Mouse (Mus musculus): ENCODE results near the gene Hspa8. TPM values are rescaled to one million over a fixed set of nuclear protein-coding genes. Genes with fewer than 3 reads are reported as not detected.

The Hspa8 gene
- 1,252 TPM for polyA plus RNA-seq (2021)

- ATAC-seq, result peak; percentile 94
- CTCF ChIA-PET, result no interaction called here
- in situ Hi-C loops (cut with MboI; ENCODE audit: low pct_unique_long_range_greater_than_20kb), result loop anchor here (5.0 kb wide), 1 partner anchor 44 kb away; no protein-coding TSS in a partner anchor
- POLR2A ChIA-PET, result no interaction called here
- H3K27me3 ChIP-seq, result no peaks in the 10 kb centered on the region
- no peak for TF ChIP-seq CTCF (IDR thresholded peaks at IDR 0.05)
- DNase-seq (ENCODE audit: low read depth, low spot score), result peak; percentile 92
Observed at GRCm38 (mm10) chr9:40800675-40801612, at the start of gene Hspa8. Gene Hspa8, plus strand, starts transcription at chr9:40800984.

GRCm38 (mm10) chr9:40751749-40752148 lies 49.0 kb upstream of the Hspa8 start:
- peak; percentile 23 for TF ChIP-seq CTCF (IDR thresholded peaks at IDR 0.05)
- CTCF ChIA-PET, result interaction anchor here (1.9 to 5.5 kb wide), 4 partner anchors 115 to 134 kb away, joined by 9 to 45 read pairs (median 36); no protein-coding TSS in a partner anchor
- DNase-seq (ENCODE audit: low read depth, low spot score) (no peak), ATAC-seq (no peak)
- in situ Hi-C loops (cut with MboI; ENCODE audit: low pct_unique_long_range_greater_than_20kb), result loop anchor here (5.0 to 10.0 kb wide), 2 partner anchors 124 to 233 kb away; no protein-coding TSS in a partner anchor
- POLR2A ChIA-PET, result no interaction called here
- H3K27me3 ChIP-seq, result no peaks in the 10 kb centered on the region

GRCm38 (mm10) chr9:40756401-40756800 lies 44.4 kb upstream of the Hspa8 start:
- ATAC-seq (no peak), DNase-seq (ENCODE audit: low read depth, low spot score) (no peak)
- no peaks in the 10 kb centered on the region for H3K27me3 ChIP-seq
- TF ChIP-seq CTCF (IDR thresholded peaks at IDR 0.05), result peak; percentile 73
- ChIA-PET POLR2A (no interaction called here), CTCF (interaction anchor here (0.7 to 2.8 kb wide), 20 partner anchors 9 to 233 kb away, joined by 3 to 30 read pairs (median 4); no protein-coding TSS in a partner anchor)
- in situ Hi-C loops (cut with MboI; ENCODE audit: low pct_unique_long_range_greater_than_20kb), result loop anchor here (5.0 to 10.0 kb wide), 2 partner anchors 46 to 228 kb away; partner anchors contain the start of gene Hspa8

DNA sequence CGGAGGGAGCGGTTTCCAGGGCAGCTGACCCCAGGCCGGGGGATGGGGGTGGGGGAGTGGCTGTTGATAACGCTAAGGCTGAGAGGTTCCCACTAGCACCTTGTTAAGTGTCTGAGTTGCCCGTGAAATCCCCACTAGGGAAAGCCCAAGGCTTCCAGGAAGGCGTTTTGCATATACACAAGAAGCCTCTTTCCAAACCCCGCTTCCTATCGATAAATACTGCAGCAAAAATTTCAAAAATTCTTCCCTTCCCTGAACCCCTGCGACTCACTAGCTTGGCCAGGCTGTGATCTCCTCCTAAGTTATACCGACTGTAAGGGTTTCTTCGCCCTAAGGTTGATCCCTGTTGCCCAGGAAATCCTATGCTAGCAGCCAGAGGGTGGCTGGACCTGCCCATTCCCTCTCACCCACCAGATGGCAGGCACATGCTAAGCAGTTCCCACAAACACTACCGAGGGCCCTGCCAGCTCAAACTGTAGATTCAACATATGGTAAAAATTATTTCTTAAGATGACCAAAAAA lies 43.6 kb upstream of the Hspa8 start:
- in situ Hi-C loops (cut with MboI; ENCODE audit: low pct_unique_long_range_greater_than_20kb), result loop anchor here (5.0 to 10.0 kb wide), 2 partner anchors 45 to 228 kb away; partner anchors contain the start of gene Hspa8
- H3K27me3 ChIP-seq, result no peaks in the 10 kb centered on the region
- ChIA-PET CTCF (interaction anchor here (0.7 to 2.8 kb wide), 22 partner anchors 9 to 232 kb away, joined by 3 to 30 read pairs (median 4); no protein-coding TSS in a partner anchor), POLR2A (interaction anchor here (0.6 to 0.7 kb wide), 2 partner anchors 39 to 119 kb away, joined by 3 read pairs; no protein-coding TSS in a partner anchor)
- TF ChIP-seq CTCF (IDR thresholded peaks at IDR 0.05), result no peak
- no peak for DNase-seq (ENCODE audit: low read depth, low spot score)
- peak; percentile 68 for ATAC-seq

DNA sequence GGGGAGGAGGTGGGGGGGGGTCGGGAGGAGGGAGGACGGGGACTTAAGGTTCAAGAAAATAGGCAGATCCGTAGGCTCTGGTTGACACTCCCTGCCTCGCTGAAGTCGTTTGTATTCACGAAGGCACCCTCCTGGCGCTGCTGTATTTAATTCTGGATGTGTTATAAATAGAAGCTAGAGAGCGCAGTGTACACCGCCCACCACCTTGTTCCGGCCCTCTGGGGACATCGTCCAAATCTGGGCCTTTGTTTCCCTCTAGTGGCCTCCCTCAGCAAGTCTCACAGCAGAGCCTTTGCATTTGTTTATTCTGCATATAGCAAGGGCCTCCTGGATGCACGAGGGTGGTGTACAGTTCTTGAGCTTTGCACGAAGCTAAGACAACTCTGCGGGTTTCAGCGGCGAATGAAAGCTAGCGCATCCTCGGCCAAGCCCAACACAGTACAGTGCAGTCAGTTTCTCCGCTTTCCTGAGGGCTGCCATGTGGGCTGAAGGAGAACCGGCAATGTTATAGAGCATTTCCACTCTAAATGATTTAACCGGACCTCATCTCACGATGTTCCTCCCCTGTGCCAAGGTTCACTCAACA lies 43.0 kb upstream of the Hspa8 start:
- no peak for DNase-seq (ENCODE audit: low read depth, low spot score)
- H3K27me3 ChIP-seq, result no peaks in the 10 kb centered on the region
- peak; percentile 74 for TF ChIP-seq CTCF (IDR thresholded peaks at IDR 0.05)
- in situ Hi-C loops (cut with MboI; ENCODE audit: low pct_unique_long_range_greater_than_20kb), result loop anchor here (5.0 to 10.0 kb wide), 2 partner anchors 45 to 227 kb away; partner anchors contain the start of gene Hspa8
- ChIA-PET CTCF (interaction anchor here (0.8 to 2.8 kb wide), 13 partner anchors 10 to 232 kb away, joined by 3 to 30 read pairs (median 4); no protein-coding TSS in a partner anchor), POLR2A (interaction anchor here (0.6 to 0.7 kb wide), 2 partner anchors 39 to 120 kb away, joined by 3 read pairs; no protein-coding TSS in a partner anchor)
- peak; percentile 76 for ATAC-seq

DNA sequence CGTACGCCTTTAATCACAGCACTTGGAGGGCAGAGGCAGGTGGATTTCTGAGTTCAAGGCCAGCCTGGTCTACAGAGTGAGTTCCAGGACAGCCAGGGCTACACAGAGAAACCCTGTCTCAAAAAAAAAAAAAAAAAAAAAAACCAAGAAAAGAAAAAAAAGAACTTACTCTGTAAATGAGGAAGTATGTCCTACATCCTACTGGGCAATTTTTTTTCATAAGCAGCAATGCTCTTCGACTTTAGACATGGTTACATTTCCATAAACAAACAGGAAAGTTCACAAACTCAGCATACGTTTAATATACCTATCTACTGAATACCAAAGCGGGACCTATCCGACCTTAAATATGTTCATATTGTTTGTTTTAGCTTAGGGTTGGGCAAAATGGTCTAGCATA lies 38.4 kb upstream of the Hspa8 start:
- DNase-seq (ENCODE audit: low read depth, low spot score) (no peak), ATAC-seq (no peak)
- CTCF ChIA-PET, result interaction anchor here (0.9 kb wide), 1 partner anchor 44 kb away, joined by 3 read pairs; no protein-coding TSS in a partner anchor
- POLR2A ChIA-PET, result no interaction called here
- no peaks in the 10 kb centered on the region for H3K27me3 ChIP-seq
- no peak for TF ChIP-seq CTCF (IDR thresholded peaks at IDR 0.05)
- in situ Hi-C loops (cut with MboI; ENCODE audit: low pct_unique_long_range_greater_than_20kb), result no loop called here

DNA sequence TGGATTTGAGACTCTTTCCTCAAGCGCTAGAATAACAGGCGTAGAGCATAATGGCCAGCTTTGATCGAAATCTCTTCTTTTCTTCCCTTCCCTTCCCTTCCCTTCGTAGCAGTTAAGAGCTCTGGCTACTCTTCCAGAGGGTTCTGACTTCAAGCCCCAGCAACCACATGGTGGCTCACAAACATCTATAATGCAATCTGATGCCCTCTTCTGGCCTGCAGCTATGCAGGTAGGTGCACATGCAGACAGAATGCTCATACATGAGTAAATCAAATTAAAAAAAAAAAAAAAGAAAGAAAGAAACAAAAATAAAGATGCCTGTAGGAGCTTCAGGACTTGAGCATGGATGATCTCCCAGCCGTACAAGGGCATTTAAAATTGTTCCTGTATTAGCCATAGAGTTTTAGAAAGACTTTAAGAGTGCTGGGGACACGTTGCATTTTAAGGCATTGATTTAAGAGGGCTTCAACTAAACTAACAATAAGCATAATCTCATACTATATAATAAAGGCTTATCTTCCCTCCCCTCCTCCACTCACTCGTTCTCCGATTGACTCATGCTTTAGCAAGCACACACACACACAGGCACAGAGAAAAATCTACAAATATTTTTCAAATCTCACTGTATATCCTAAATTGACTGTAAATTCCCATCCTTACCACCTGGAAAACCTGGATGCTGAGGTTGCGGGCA lies 35.8 kb upstream of the Hspa8 start:
- in situ Hi-C loops (cut with MboI; ENCODE audit: low pct_unique_long_range_greater_than_20kb), result no loop called here
- ATAC-seq (no peak), DNase-seq (ENCODE audit: low read depth, low spot score) (no peak)
- POLR2A ChIA-PET, result no interaction called here
- no peak for TF ChIP-seq CTCF (IDR thresholded peaks at IDR 0.05)
- H3K27me3 ChIP-seq, result no peaks in the 10 kb centered on the region
- CTCF ChIA-PET, result interaction anchor here (1.1 kb wide), 1 partner anchor 138 kb away, joined by 3 read pairs; no protein-coding TSS in a partner anchor

GRCm38 (mm10) chr9:40765581-40765940 lies 35.2 kb upstream of the Hspa8 start:
- POLR2A ChIA-PET, result no interaction called here
- DNase-seq (ENCODE audit: low read depth, low spot score), result no peak
- no peaks in the 10 kb centered on the region for H3K27me3 ChIP-seq
- ATAC-seq, result no peak
- in situ Hi-C loops (cut with MboI; ENCODE audit: low pct_unique_long_range_greater_than_20kb), result no loop called here
- no peak for TF ChIP-seq CTCF (IDR thresholded peaks at IDR 0.05)
- CTCF ChIA-PET, result no interaction called here

DNA sequence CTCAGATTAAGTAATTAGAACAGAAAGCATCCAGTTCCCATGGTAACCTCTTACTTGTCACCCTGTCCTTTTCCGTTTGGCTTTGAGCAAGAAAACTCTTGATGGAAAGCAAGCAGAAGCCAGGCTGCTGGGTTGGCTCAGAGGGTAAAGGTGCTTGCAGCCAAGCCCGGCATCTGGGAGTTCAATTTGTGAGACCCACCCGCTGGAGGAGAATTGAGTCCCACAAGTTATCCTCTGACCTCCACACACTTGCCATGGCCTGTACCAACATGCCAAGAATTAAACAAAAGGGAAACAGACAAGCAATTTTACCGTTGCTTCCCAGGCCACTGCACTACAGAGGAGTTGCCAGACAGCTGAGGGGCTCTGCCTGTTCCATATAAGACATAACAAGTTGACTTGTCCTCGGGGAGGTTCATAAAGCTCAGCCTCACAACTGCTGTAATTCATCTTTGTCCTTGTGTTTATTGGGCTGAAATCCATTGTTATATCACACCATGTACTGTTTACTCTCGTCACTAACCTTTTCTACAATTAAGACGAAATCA lies 34.7 kb upstream of the Hspa8 start:
- in situ Hi-C loops (cut with MboI; ENCODE audit: low pct_unique_long_range_greater_than_20kb), result no loop called here
- TF ChIP-seq CTCF (IDR thresholded peaks at IDR 0.05), result no peak
- DNase-seq (ENCODE audit: low read depth, low spot score) (no peak), ATAC-seq (no peak)
- POLR2A ChIA-PET, result no interaction called here
- CTCF ChIA-PET, result no interaction called here
- no peaks in the 10 kb centered on the region for H3K27me3 ChIP-seq

DNA sequence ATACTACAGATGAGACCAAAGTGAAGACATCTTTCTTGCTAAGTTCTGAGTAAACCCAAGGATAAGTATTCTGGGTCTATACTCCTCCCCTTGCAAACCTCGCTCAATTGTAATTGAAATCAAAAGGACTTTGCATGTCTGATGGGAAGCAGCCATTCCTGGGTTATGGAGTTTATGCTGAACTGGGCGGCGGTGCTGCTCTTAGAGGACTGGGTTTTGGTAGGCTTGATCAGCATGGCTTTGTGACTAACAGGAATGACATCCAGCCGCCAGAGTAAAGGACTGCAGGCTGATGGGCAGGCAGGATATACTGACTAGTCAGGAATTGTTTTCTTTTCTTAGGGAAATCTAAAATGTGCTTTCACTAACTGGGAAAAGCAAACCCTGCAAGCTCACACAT lies 32.8 kb upstream of the Hspa8 start:
- no peaks in the 10 kb centered on the region for H3K27me3 ChIP-seq
- ATAC-seq, result no peak
- no peak for TF ChIP-seq CTCF (IDR thresholded peaks at IDR 0.05)
- DNase-seq (ENCODE audit: low read depth, low spot score), result no peak
- POLR2A ChIA-PET, result no interaction called here
- in situ Hi-C loops (cut with MboI; ENCODE audit: low pct_unique_long_range_greater_than_20kb), result no loop called here
- CTCF ChIA-PET, result no interaction called here

Data from Patski (cell line).